Mouse (Mus musculus): ENCODE measurements around the gene Ifnl2. TPM values are rescaled to one million over a fixed set of nuclear protein-coding genes. Genes with fewer than 3 reads are reported as not detected.
"Not testable (repeated sequence)": the region's sequence is repeated elsewhere in the genome, so short reads cannot be mapped to it uniquely, and the experiment has no call there.

Gene Ifnl2
- polyA plus RNA-seq, 1 experiment from 2014 or later, result not detected

DNA sequence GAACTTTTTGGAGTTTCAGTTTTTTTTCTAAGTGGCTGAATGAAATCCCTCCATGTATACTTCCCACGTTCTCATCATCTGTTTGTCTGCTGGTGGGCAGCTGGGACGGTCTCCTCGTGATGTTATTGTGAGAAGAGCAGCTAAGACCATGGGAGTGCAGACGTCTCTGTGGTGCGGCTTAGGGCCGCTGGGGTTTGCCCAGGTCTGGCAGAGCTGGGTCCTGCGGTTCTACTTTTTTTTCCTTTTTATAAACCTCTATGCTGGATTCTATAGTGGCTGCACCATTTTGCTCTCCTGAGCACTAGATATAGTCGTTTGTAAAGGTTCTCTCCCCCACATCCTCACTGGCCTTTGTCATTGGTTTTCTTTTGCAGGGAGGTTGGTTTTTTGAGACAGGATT, 1.2 kb upstream of the Ifnl2 start:
- Histone ChIP-seq H3K9ac (ENCODE audit: low read depth, low read length) (no peak overlapping the region), H3K36me3 (ENCODE audit: control insufficient read depth, insufficient read depth, low read length) (no peaks in the 10 kb centered on the region), H3K4me1 (ENCODE audit: control insufficient read depth, insufficient read depth, low read length) (no peaks in the 10 kb centered on the region), H3K27ac (ENCODE audit: low read length) (no peak overlapping the region), H3K4me3 (ENCODE audit: low read depth, low read length) (no peak overlapping the region), H3K4me2 (ENCODE audit: low read length) (no peak overlapping the region), H3K9me3 (replicated peaks; ENCODE audit: control insufficient read depth, low read length, poor library complexity, severe bottlenecking) (no peaks in the 10 kb centered on the region), H3K27me3 (ENCODE audit: control insufficient read depth, insufficient read depth, low read depth, low read length) (no peaks in the 10 kb centered on the region; the same call in 1 of the 2 replicates)
- ATAC-seq, result no peak
- WGBS, result 76% methylated on average over 8 of the region's 8 CpGs

DNA sequence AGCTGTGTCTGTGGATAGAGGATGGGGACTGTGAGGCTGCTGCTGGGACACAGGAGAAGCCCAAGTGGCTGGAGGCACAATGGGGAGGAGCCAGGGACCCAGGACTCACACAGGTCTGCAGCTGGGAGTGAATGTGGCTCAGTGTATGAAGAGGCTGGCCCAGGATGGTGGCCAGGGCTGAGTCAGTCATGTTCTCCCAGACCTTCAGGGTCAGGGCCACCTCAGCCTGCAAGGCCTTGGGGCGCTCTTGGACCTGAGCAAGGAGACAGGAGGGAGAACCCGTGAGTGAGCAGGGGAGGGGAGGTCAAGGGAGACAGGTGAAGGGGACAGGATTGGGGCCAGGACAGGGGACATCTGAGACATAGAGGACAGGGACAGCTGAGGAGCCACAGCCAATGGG, 1.1 kb downstream of the Ifnl2 start:
- H3K27me3 ChIP-seq (ENCODE audit: control insufficient read depth, insufficient read depth, low read depth, low read length); H3K4me1 ChIP-seq (ENCODE audit: control insufficient read depth, insufficient read depth, low read length); H3K27ac ChIP-seq (ENCODE audit: low read length); H3K9ac ChIP-seq (ENCODE audit: low read depth, low read length); H3K4me3 ChIP-seq (ENCODE audit: low read depth, low read length); ATAC-seq; H3K36me3 ChIP-seq (ENCODE audit: control insufficient read depth, insufficient read depth, low read length); H3K9me3 ChIP-seq (replicated peaks; ENCODE audit: control insufficient read depth, low read length, poor library complexity, severe bottlenecking); H3K4me2 ChIP-seq (ENCODE audit: low read length): not testable (repeated sequence)
- no CpG with 5 or more reads among the region's 2 CpGs for WGBS

DNA sequence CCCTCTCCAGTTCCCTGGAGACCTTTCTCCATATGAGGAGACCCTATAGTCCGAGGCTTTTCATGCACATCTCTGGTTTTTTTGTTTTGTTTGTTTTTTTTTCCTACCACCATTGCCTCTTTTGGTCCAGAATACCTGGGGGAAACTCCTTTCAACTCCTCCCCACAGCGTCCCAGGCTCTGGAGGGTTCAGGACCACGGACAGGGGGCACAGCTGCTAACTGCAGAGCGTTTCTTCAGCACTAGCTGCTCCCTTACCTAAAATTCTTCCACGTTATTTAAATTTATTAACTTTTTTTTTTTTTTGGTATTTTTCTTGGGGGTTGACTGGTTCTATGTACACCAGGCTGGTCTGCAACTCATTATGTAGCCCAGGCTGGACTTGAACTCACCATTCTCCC, 4.7 kb downstream of the Ifnl2 start:
- Histone ChIP-seq H3K36me3 (ENCODE audit: control insufficient read depth, insufficient read depth, low read length) (no peaks in the 10 kb centered on the region), H3K9ac (ENCODE audit: low read depth, low read length) (no peak overlapping the region), H3K4me3 (ENCODE audit: low read depth, low read length) (no peak overlapping the region), H3K27me3 (ENCODE audit: control insufficient read depth, insufficient read depth, low read depth, low read length) (no peaks in the 10 kb centered on the region), H3K4me2 (ENCODE audit: low read length) (no peak overlapping the region), H3K4me1 (ENCODE audit: control insufficient read depth, insufficient read depth, low read length) (no peaks in the 10 kb centered on the region), H3K9me3 (replicated peaks; ENCODE audit: control insufficient read depth, low read length, poor library complexity, severe bottlenecking) (no peaks in the 10 kb centered on the region; the same call in 1 of the 2 replicates), H3K27ac (ENCODE audit: low read length) (no peak overlapping the region)
- 9% methylated on average over 5 of the region's 5 CpGs for WGBS
- no peak for ATAC-seq

GRCm38 (mm10) chr7:28495426-28495825, 14.8 kb downstream of the Ifnl2 start:
- peak; percentile 32; the same call in 1 of the 2 replicates for ATAC-seq
- Histone ChIP-seq H3K36me3 (ENCODE audit: control insufficient read depth, insufficient read depth, low read length) (no peaks in the 10 kb centered on the region), H3K9ac (ENCODE audit: low read depth, low read length) (no peak overlapping the region), H3K4me2 (ENCODE audit: low read length) (no peak overlapping the region), H3K9me3 (replicated peaks; ENCODE audit: control insufficient read depth, low read length, poor library complexity, severe bottlenecking) (no peaks in the 10 kb centered on the region), H3K27me3 (ENCODE audit: control insufficient read depth, insufficient read depth, low read depth, low read length) (no peaks in the 10 kb centered on the region), H3K4me3 (ENCODE audit: low read depth, low read length) (no peak overlapping the region), H3K4me1 (ENCODE audit: control insufficient read depth, insufficient read depth, low read length) (no peaks in the 10 kb centered on the region), H3K27ac (ENCODE audit: low read length) (no peak overlapping the region; the same call in 1 of the 2 replicates)
- WGBS, result 25% methylated on average over 11 of the region's 11 CpGs

- WGBS, result 85% methylated on average over 8 of the region's 8 CpGs
- peaks cover under 1% of the 10 kb centered on the region; the same call in 1 of the 2 replicates for H3K27me3 ChIP-seq (ENCODE audit: control insufficient read depth, insufficient read depth, low read depth, low read length)
- no peaks in the 10 kb centered on the region for H3K36me3 ChIP-seq (ENCODE audit: control insufficient read depth, insufficient read depth, low read length)
- H3K27ac ChIP-seq (ENCODE audit: low read length), result no peak overlapping the region
- no peak for ATAC-seq
- no peak overlapping the region for H3K9ac ChIP-seq (ENCODE audit: low read depth, low read length)
- H3K9me3 ChIP-seq (replicated peaks; ENCODE audit: control insufficient read depth, low read length, poor library complexity, severe bottlenecking), result no peaks in the 10 kb centered on the region
- H3K4me2 ChIP-seq (ENCODE audit: low read length), result no peak overlapping the region
- no peak overlapping the region for H3K4me3 ChIP-seq (ENCODE audit: low read depth, low read length)
- H3K4me1 ChIP-seq (ENCODE audit: control insufficient read depth, insufficient read depth, low read length), result peaks cover 6% of the 10 kb centered on the region; the same call in 1 of the 2 replicates
Measured at GRCm38 (mm10) chr7:28492310-28492709, 17.9 kb downstream of the Ifnl2 start.

DNA sequence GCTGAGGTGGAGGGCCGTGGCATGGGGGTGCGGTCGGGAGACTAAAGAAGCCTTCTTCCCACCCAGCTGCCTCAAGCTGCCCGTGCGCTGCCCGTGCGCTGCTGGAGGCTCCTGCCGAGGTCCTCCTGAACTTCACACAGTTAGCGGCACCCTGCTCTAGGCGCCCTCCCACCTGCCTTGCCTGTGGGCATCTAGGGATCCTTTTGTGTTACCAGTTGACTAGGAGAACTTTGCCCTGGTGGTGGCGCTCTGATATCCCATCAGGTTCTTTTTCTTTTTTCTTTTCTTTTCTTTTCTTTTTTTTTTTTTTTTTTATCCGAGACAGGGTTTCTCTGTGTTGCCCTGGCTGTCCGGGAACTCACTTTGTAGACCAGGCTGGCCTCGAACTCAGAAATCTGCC, 19.4 kb downstream of the Ifnl2 start:
- WGBS, result 34% methylated on average over 14 of the region's 14 CpGs
- ATAC-seq, result no peak
- Histone ChIP-seq H3K4me2 (ENCODE audit: low read length) (no peak overlapping the region; the same call in 1 of the 2 replicates), H3K4me3 (ENCODE audit: low read depth, low read length) (no peak overlapping the region), H3K36me3 (ENCODE audit: control insufficient read depth, insufficient read depth, low read length) (no peaks in the 10 kb centered on the region), H3K27ac (ENCODE audit: low read length) (no peak overlapping the region), H3K9ac (ENCODE audit: low read depth, low read length) (no peak overlapping the region), H3K27me3 (ENCODE audit: control insufficient read depth, insufficient read depth, low read depth, low read length) (peaks cover 2% of the 10 kb centered on the region; the same call in 1 of the 2 replicates), H3K4me1 (ENCODE audit: control insufficient read depth, insufficient read depth, low read length) (peaks cover 6% of the 10 kb centered on the region; the same call in 1 of the 2 replicates), H3K9me3 (replicated peaks; ENCODE audit: control insufficient read depth, low read length, poor library complexity, severe bottlenecking) (no peaks in the 10 kb centered on the region)

DNA sequence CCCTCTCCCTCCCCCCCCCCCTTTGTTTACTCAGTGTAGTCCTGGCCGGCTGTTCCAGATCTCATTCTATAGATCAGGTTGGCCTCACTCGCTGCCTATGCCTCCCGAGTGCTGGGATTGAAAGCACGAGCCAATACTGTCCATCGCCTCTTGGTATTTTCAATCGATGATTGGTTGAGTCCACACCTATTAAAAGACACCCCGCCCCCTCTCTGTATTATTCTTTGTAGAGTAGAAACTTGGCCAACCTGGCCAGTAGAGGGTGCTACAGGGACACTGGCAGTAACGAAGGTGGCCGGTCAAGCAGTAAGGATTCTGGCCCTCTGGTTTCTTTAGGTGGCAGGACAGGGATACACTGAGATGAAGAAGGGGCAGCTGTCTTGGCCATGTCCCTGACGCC, 19.8 kb downstream of the Ifnl2 start:
- no peak for ATAC-seq
- Histone ChIP-seq H3K4me2 (ENCODE audit: low read length) (no peak overlapping the region; the same call in none of the 2 replicates), H3K27me3 (ENCODE audit: control insufficient read depth, insufficient read depth, low read depth, low read length) (peaks cover 2% of the 10 kb centered on the region; the same call in 1 of the 2 replicates), H3K36me3 (ENCODE audit: control insufficient read depth, insufficient read depth, low read length) (no peaks in the 10 kb centered on the region), H3K27ac (ENCODE audit: low read length) (no peak overlapping the region), H3K4me1 (ENCODE audit: control insufficient read depth, insufficient read depth, low read length) (peaks cover 6% of the 10 kb centered on the region; the same call in 1 of the 2 replicates), H3K9ac (ENCODE audit: low read depth, low read length) (no peak overlapping the region), H3K9me3 (replicated peaks; ENCODE audit: control insufficient read depth, low read length, poor library complexity, severe bottlenecking) (no peaks in the 10 kb centered on the region), H3K4me3 (ENCODE audit: low read depth, low read length) (no peak overlapping the region)
- WGBS, result 3% methylated on average over 10 of the region's 10 CpGs

- Histone ChIP-seq H3K9me3 (replicated peaks; ENCODE audit: control insufficient read depth, low read length, poor library complexity, severe bottlenecking) (no peaks in the 10 kb centered on the region), H3K27me3 (ENCODE audit: control insufficient read depth, insufficient read depth, low read depth, low read length) (peaks cover 2% of the 10 kb centered on the region; the same call in 1 of the 2 replicates), H3K27ac (ENCODE audit: low read length) (no peak overlapping the region), H3K4me1 (ENCODE audit: control insufficient read depth, insufficient read depth, low read length) (peaks cover 6% of the 10 kb centered on the region; the same call in 1 of the 2 replicates), H3K36me3 (ENCODE audit: control insufficient read depth, insufficient read depth, low read length) (no peaks in the 10 kb centered on the region), H3K4me2 (ENCODE audit: low read length) (peak overlapping the region; percentile 60), H3K4me3 (ENCODE audit: low read depth, low read length) (peak overlapping the region; percentile 23), H3K9ac (ENCODE audit: low read depth, low read length) (peak overlapping the region; percentile 27; the same call in 1 of the 2 replicates)
- no peak for ATAC-seq
- WGBS, result 7% methylated on average over 16 of the region's 16 CpGs
Measured at GRCm38 (mm10) chr7:28488030-28488491, 22.2 kb downstream of the Ifnl2 start.

GRCm38 (mm10) chr7:28484192-28484591, 26.1 kb downstream of the Ifnl2 start:
- no peak overlapping the region for H3K4me3 ChIP-seq (ENCODE audit: low read depth, low read length)
- no peaks in the 10 kb centered on the region for H3K9me3 ChIP-seq (replicated peaks; ENCODE audit: control insufficient read depth, low read length, poor library complexity, severe bottlenecking)
- no peaks in the 10 kb centered on the region for H3K36me3 ChIP-seq (ENCODE audit: control insufficient read depth, insufficient read depth, low read length)
- H3K4me2 ChIP-seq (ENCODE audit: low read length), result no peak overlapping the region
- no peak for ATAC-seq
- WGBS, result 47% methylated on average over 4 of the region's 4 CpGs
- no peak overlapping the region for H3K27ac ChIP-seq (ENCODE audit: low read length)
- peaks cover 6% of the 10 kb centered on the region; the same call in 1 of the 2 replicates for H3K4me1 ChIP-seq (ENCODE audit: control insufficient read depth, insufficient read depth, low read length)
- peaks cover 2% of the 10 kb centered on the region; the same call in 1 of the 2 replicates for H3K27me3 ChIP-seq (ENCODE audit: control insufficient read depth, insufficient read depth, low read depth, low read length)
- no peak overlapping the region for H3K9ac ChIP-seq (ENCODE audit: low read depth, low read length)

All from midbrain, embryonic 16.5 days (tissue).